Mouse (Mus musculus) ovary, adult 10 weeks (tissue): ENCODE data around the gene Manba. TPM values are rescaled to one million over a fixed set of nuclear protein-coding genes. Genes with fewer than 3 reads are reported as not detected.

Experiments used
- polyA plus RNA-seq: library from polyadenylated mRNA; stranded (reverse); fragments of 350-450 nt; fragmentation: Illumina TruSeq; extraction: RNeasy Lipid Tissue Mini Kit (QIAGEN cat#74804); gene quantifications from one replicate; pipeline ENCODE4 v1.2.3, GENCODE M21; 2014

The Manba gene
- 22.8 TPM for polyA plus RNA-seq

DNA sequence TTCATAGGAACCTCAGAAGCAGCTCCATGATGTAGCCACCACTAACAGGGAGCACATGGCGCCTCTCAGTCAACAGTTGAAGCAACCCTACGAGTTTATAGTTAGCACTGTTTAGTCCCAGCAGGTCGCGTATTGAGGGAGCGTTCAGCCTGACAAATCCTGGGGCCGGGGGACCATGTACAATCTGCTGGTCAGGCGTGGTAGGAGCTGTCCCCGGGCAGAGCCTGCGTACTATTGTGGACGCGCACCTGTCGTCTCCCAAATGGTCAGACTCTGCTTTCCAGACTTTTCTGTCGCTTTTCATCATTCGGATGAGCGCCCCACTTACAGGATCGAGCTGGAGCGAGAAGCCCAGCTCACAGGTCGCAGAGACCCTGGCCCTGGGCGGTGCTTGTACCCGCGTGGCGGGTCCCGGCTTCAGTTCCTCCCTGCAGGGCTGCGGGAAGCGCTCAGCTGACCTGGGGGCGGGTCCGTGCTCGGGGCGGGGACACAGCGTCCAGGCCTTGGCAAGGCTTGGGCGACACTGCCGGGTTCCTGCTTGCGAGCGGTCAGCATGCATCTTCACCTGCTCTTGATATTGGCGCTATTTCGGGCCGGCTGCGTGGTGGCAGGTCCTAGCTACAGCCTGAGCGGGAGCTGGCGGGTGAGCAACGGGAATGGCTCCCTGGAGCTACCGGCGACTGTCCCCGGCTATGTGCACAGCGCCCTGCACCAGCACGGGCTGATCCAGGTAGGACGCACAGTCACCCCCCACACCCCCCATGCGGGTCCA is at the start of gene Manba:
TSS of gene Manba (plus strand) at position 484 of the 772 bp plus-strand sequence.

DNA sequence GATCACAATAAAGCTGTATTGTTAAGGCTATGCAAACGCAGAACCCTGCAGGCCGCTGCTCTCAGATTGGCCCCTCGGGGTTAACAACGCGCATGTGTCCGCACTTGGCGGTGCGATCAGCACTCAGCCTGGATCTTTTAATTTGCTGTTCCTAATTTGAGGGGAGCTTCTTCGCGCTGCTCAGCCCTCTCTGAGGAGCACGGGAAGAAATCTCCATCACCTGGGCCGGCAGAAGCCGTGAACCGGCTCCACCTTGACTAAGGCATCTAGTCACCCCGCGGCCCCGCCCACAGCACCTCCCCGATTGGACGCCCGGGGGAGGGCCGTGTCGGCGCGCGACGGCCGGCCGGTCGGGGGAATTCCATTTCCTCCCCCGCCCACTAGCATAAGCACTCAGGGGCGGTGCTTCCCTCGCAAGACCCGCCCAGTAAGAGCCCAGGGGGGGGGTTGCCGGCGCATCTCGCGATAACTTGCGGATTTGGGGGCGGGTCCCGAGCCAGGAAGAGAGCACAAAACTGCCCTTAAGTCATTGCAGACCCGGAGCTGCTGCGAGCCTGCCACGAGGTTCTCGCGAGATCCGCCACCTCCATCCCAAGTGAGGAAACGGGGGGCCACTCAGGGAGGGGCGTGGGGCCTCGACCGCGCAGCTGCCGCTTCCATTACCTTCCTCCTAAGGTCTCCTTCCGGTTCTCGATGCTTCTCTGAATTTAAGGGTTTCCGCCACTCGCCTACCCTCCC is 47.5 kb upstream of the Manba start, which contains the start of gene Ube2d3:
TSS of gene Ube2d3 (plus strand) at position 392 of the 738 bp plus-strand sequence.

Other genes with a start within 250 kb of the Manba start
- 4.2 TPM for gene Bdh2, start 204.4 kb upstream of the Manba start, polyA plus RNA-seq
- 2.7 TPM for gene Slc9b2, start 177.9 kb upstream of the Manba start, polyA plus RNA-seq
- gene Slc9b1, start 137.6 kb upstream of the Manba start, polyA plus RNA-seq: 3.0 TPM
- 96.2 TPM for gene Cisd2, start 61.7 kb upstream of the Manba start, polyA plus RNA-seq
- 1,779 TPM for gene Ube2d3, start 47.5 kb upstream of the Manba start, polyA plus RNA-seq
- 19.0 TPM for gene Nfkb1, start 205.9 kb downstream of the Manba start, polyA plus RNA-seq